Mouse (Mus musculus): ENCODE measurements around the gene St6gal1.
A peak's percentile ranks its signal among the peaks of the same experiment; 100 is the strongest.

The St6gal1 gene

GRCm38 (mm10) chr16:23299904-23300740 lies 75.6 kb downstream of the St6gal1 start:
- no peak for DNase-seq (ENCODE audit: low spot score)

- DNase-seq (ENCODE audit: low spot score): no peak
Observed at GRCm38 (mm10) chr16:23301762-23302161, 77.2 kb downstream of the St6gal1 start.

- no peak for DNase-seq (ENCODE audit: low spot score)
Observed at GRCm38 (mm10) chr16:23305830-23306623, 81.5 kb downstream of the St6gal1 start.

- DNase-seq (ENCODE audit: low spot score): no peak
Observed at GRCm38 (mm10) chr16:23307142-23307968, 82.8 kb downstream of the St6gal1 start.

- no peak for DNase-seq (ENCODE audit: low spot score)
Observed at GRCm38 (mm10) chr16:23308012-23308554, 83.5 kb downstream of the St6gal1 start.

GRCm38 (mm10) chr16:23309080-23309479 lies 84.5 kb downstream of the St6gal1 start:
- DNase-seq (ENCODE audit: low spot score): no peak

GRCm38 (mm10) chr16:23312604-23313003 lies 88.1 kb downstream of the St6gal1 start:
- DNase-seq (ENCODE audit: low spot score): no peak

- DNase-seq (ENCODE audit: low spot score): no peak
Observed at GRCm38 (mm10) chr16:23314790-23315189, 90.2 kb downstream of the St6gal1 start.

- DNase-seq (ENCODE audit: low spot score): peak; percentile 12
Observed at GRCm38 (mm10) chr16:23317411-23318047, 93.0 kb downstream of the St6gal1 start.

- DNase-seq (ENCODE audit: low spot score): no peak
Observed at GRCm38 (mm10) chr16:23320025-23320424, 95.5 kb downstream of the St6gal1 start.

- no peak for DNase-seq (ENCODE audit: low spot score)
Observed at GRCm38 (mm10) chr16:23320579-23320978, 96.0 kb downstream of the St6gal1 start.

- DNase-seq (ENCODE audit: low spot score): no peak
Observed at GRCm38 (mm10) chr16:23322453-23322852, 97.9 kb downstream of the St6gal1 start.

- peak; percentile 30 for DNase-seq (ENCODE audit: low spot score)
Observed at GRCm38 (mm10) chr16:23323915-23324314, 99.4 kb downstream of the St6gal1 start.

GRCm38 (mm10) chr16:23324867-23325650 lies 100.5 kb downstream of the St6gal1 start:
- no peak for DNase-seq (ENCODE audit: low spot score)

GRCm38 (mm10) chr16:23326664-23327063 lies 102.1 kb downstream of the St6gal1 start:
- DNase-seq (ENCODE audit: low spot score): no peak

GRCm38 (mm10) chr16:23327266-23327665 lies 102.7 kb downstream of the St6gal1 start:
- DNase-seq (ENCODE audit: low spot score): no peak

- DNase-seq (ENCODE audit: low spot score): no peak
Observed at GRCm38 (mm10) chr16:23328201-23328600, 103.7 kb downstream of the St6gal1 start.

GRCm38 (mm10) chr16:23332136-23332535 lies 107.6 kb downstream of the St6gal1 start:
- no peak for DNase-seq (ENCODE audit: low spot score)

GRCm38 (mm10) chr16:23332686-23333085 lies 108.1 kb downstream of the St6gal1 start:
- DNase-seq (ENCODE audit: low spot score): no peak

GRCm38 (mm10) chr16:23333875-23334551 lies 109.5 kb downstream of the St6gal1 start:
- no peak for DNase-seq (ENCODE audit: low spot score)
